Mouse (Mus musculus) forebrain, embryonic 16.5 days (tissue): ENCODE data around the gene Fbxo46. TPM values are rescaled to one million over a fixed set of nuclear protein-coding genes. Genes with fewer than 3 reads are reported as not detected.

Experiments used
- ATAC-seq: fragments of 200-750 bp; cut with Nextera tagmentation; 2 replicates; pipeline ENCODE4 v1.8.0; 2017; ENCODE audit warnings: mild to moderate bottlenecking, moderate library complexity
- H3K27ac ChIP-seq: fragments of 300-500 bp; sonication (generic); 2 replicates; pipeline ENCODE4 v1.5.1; 2014; ENCODE audit warnings: low read length, control low read depth
- H3K27me3 ChIP-seq: fragments of 300-500 bp; sonication (generic); replicated peaks from 2 replicates; pipeline ENCODE4 v1.6.1; 2014; ENCODE audit warnings: low read length; ENCODE audit not compliant: control insufficient read depth, insufficient read depth
- H3K36me3 ChIP-seq: fragments of 300-500 bp; sonication (generic); 2 replicates; pipeline ENCODE4 v1.6.1; 2014; ENCODE audit not compliant: control insufficient read depth, insufficient read depth
- H3K4me1 ChIP-seq: fragments of 300-500 bp; sonication (generic); replicated peaks from 2 replicates; pipeline ENCODE4 v1.6.1; 2014; ENCODE audit warnings: low read length; ENCODE audit not compliant: control insufficient read depth, insufficient read depth
- H3K4me2 ChIP-seq: fragments of 300-500 bp; sonication (generic); 2 replicates; pipeline ENCODE4 v1.6.1; 2014; ENCODE audit warnings: mild to moderate bottlenecking, low read length, control low read depth
- H3K4me3 ChIP-seq: fragments of 300-500 bp; sonication (generic); replicated peaks from 2 replicates; pipeline ENCODE4 v1.5.1; 2014; ENCODE audit warnings: mild to moderate bottlenecking, low read length, control low read depth
- H3K9ac ChIP-seq: fragments of 300-500 bp; sonication (generic); replicated peaks from 2 replicates; pipeline ENCODE4 v1.6.1; 2014; ENCODE audit warnings: low read depth, low read length, control low read depth
- H3K9me3 ChIP-seq: fragments of 300-500 bp; sonication (generic); 2 replicates; pipeline ENCODE4 v1.6.1; 2016; ENCODE audit warnings: low read length; ENCODE audit not compliant: control insufficient read depth
- WGBS: fragments of 180-500 bp; shearing (Covaris S2); extraction: QIAGEN DNeasy Blood & Tissue Kit; methylation state at CpG from one replicate; pipeline ENCODE4 v1.1.7; 2014; 5-methylcytosine and 5-hydroxymethylcytosine counted together
- polyA plus RNA-seq: library from polyadenylated mRNA; unstranded; fragments of >200 nt; fragmentation: Nextera tagmentation; extraction: Ambion mirVana; gene quantifications from 2 replicates; pipeline ENCODE4 v1.2.1, GENCODE M21; 2015

Gene Fbxo46
- polyA plus RNA-seq, 1 experiment from 2014 or later: 25.4 TPM

DNA sequence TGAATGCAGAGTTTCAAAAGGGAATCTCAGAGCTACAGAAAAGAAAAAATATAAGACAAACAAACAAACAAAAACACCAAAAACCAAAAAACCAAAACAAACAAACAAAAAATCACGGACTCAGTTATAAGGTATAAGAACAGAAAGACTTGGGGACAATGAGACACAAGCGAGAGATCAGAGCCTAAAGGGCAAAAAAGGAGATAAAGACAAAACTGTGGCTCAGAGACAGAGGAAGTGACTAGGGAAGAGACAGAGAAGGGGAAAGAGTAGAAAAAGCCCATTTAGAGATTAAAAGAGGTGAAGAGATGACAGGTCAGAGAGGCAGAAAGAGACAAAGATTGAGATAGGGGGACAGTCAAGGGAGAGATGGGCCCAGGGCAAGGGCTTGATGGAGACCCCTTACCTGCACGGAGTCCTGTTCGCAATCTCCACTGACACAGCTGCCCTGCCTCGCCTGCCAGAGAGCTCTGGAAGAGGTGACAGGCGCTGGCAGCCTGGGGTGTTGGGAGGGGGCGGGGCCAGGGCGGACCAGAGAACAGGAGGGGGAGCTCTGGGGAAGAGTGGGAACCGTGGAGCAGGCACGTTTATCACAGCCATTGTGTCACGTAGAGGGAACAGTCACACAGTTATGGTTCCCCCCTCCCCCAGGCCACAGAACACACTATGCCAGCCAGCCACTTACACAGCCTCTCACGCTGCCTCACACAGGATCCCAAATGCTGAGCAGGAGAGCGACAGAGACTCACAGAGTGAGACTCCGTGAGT lies 46.2 kb downstream of the Fbxo46 start, which contains the start of gene Gipr:
Gene Gipr (minus strand): TSS at position 472 of the 768 bp plus-strand sequence.
- Histone ChIP-seq H3K4me2 (peak within 1 kb of the TSS; percentile 53), H3K27ac (peak within 1 kb of the TSS; percentile 84), H3K36me3 (no peaks in the 10 kb centered on the region), H3K4me1 (peaks cover 37% of the 10 kb centered on the region), H3K9ac (peak within 1 kb of the TSS; percentile 53), H3K9me3 (peaks cover 3% of the 10 kb centered on the region; the same call in 1 of the 2 replicates), H3K4me3 (peak within 1 kb of the TSS; percentile 33), H3K27me3 (no peaks in the 10 kb centered on the region)
- WGBS: 10% methylated on average over 14 of the region's 14 CpGs
- ATAC-seq: peak; percentile 48

DNA sequence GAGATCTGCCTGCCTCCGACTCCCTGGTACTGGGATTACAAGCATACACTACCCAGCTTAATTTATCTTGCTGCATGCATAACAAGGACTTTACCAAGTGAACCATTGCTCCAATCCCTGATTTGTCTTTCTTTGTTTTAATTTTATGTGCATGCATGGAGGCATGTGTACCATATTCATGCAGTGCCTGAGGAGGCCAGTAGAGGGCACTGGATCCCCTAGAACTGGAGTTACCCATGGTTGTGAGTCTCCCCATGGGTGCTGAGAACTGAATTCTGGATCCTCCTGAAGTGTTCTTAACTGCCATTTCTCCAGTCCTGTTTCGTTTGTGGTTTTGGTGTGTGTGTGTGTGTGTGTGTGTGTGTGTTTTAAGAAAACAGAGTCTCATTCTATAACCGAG lies 47.3 kb downstream of the Fbxo46 start:
- Histone ChIP-seq H3K9me3 (peaks cover 3% of the 10 kb centered on the region; the same call in 1 of the 2 replicates), H3K4me3 (no peak overlapping the region), H3K4me2 (no peak overlapping the region), H3K36me3 (no peaks in the 10 kb centered on the region), H3K9ac (no peak overlapping the region), H3K27ac (no peak overlapping the region), H3K4me1 (peaks cover 41% of the 10 kb centered on the region), H3K27me3 (no peaks in the 10 kb centered on the region)
- 85% methylated on average over 3 of the region's 3 CpGs for WGBS
- no peak for ATAC-seq

DNA sequence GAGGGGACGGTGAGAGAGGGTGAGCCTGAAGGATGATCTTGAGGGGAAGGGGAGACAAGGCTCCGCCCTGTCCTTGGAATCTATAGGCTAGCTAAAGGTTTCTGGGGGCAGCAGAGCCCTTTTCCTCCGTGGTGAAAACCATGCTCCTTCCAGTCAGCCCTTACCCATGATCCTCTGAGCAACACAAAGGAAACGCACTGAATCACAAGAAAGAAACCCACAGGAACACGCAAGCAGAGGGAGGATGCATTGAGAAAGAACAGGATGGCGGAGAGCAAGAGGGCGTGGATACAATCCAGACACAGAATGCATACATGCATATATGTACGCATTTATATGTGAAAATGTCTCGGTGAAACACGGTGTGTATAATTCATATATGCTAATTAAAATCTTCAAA lies 49.8 kb downstream of the Fbxo46 start:
- Histone ChIP-seq H3K4me2 (no peak overlapping the region), H3K9me3 (peaks cover 3% of the 10 kb centered on the region; the same call in 1 of the 2 replicates), H3K4me3 (no peak overlapping the region), H3K4me1 (peaks cover 46% of the 10 kb centered on the region), H3K36me3 (no peaks in the 10 kb centered on the region), H3K27ac (peak overlapping the region; percentile 96), H3K9ac (peak overlapping the region; percentile 33; the same call in 1 of the 2 replicates), H3K27me3 (no peaks in the 10 kb centered on the region)
- 0 out of 2 replicates have a peak, but pooled peaks have one; percentile 2 for ATAC-seq
- WGBS: 45% methylated on average over 10 of the region's 10 CpGs

DNA sequence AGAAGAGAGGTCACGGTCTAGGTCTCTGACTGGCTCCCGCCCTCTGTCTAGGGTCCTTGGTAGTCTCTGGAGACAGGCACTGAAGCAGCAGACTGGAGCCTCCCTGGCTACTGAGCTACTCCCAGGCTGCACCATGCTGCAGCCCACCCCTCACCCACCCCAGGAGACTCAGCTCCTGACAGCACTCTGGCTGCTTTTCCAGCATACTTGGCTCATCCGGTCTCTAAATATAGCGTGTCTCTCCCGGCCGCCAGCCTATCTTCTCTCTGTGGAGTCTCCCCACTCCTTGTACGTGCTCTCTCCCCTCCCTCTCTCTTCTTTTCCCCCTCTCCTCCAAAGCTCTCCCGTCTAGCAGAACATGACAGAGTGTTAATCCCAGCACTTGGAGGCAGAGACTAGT lies 50.5 kb downstream of the Fbxo46 start:
- H3K27me3 ChIP-seq: no peaks in the 10 kb centered on the region
- peaks cover 40% of the 10 kb centered on the region for H3K4me1 ChIP-seq
- H3K9me3 ChIP-seq: peaks cover 3% of the 10 kb centered on the region; the same call in 1 of the 2 replicates
- no peaks in the 10 kb centered on the region for H3K36me3 ChIP-seq
- H3K4me2 ChIP-seq: peak overlapping the region; percentile 21; the same call in 1 of the 2 replicates
- H3K27ac ChIP-seq: peak overlapping the region; percentile 96
- H3K9ac ChIP-seq: peak overlapping the region; percentile 33; the same call in 1 of the 2 replicates
- H3K4me3 ChIP-seq: no peak overlapping the region
- WGBS: 39% methylated on average over 8 of the region's 8 CpGs
- peak; percentile 88 for ATAC-seq

DNA sequence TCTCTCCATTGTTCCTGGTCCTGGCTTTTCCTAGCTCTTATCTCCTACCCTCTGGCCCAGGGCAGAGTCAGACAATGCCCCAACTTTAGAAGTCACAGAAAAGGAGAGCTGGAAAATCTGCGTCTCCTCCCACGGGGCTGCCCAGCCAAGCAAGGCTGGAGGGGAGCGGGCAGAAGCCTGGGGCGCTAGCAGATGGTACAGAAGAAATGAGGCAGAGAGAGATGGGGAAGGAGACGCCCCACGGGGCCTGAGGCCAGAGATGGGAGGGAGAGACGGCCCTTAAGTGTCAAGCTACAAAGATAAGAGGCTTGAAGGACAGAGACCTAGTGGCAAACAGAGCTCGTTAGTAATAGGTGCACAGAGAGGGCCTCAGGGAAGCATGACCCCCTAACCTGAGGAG lies 52.2 kb downstream of the Fbxo46 start:
- Histone ChIP-seq H3K9me3 (peaks cover 3% of the 10 kb centered on the region; the same call in 1 of the 2 replicates), H3K27me3 (no peaks in the 10 kb centered on the region), H3K4me1 (peaks cover 40% of the 10 kb centered on the region), H3K4me2 (0 out of 2 replicates have a peak overlapping the region, but pooled peaks have one; percentile 11), H3K36me3 (no peaks in the 10 kb centered on the region), H3K27ac (peak overlapping the region; percentile 92), H3K9ac (no peak overlapping the region; the same call in 1 of the 2 replicates), H3K4me3 (no peak overlapping the region)
- WGBS: 51% methylated on average over 8 of the region's 8 CpGs
- no peak for ATAC-seq

DNA sequence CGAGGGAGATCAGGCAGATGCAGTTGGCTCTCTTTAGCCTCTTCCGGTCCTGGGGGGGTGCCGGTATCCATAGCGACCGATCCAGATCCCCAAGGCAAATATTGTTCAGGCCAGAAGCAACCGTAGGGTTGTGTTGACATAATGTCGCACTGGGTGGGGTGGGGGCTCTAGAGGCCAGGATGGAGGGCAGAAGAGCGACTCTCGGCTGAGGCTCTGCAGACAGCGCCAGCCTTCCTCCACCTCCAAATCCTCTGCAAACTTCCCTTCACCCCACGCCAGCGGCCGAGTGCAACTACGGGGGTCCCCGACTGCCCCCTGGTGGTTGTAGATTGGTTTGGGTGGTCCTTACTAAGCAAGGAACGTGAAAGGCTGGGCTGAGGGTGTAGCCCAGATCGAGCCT lies 53.2 kb downstream of the Fbxo46 start:
- Histone ChIP-seq H3K27ac (peak overlapping the region; percentile 92), H3K9ac (peak overlapping the region; percentile 27; the same call in 1 of the 2 replicates), H3K4me1 (peaks cover 49% of the 10 kb centered on the region), H3K9me3 (no peaks in the 10 kb centered on the region), H3K27me3 (no peaks in the 10 kb centered on the region; the same call in 1 of the 2 replicates), H3K36me3 (no peaks in the 10 kb centered on the region), H3K4me3 (peak overlapping the region; percentile 22), H3K4me2 (peak overlapping the region; percentile 48)
- 2% methylated on average over 17 of the region's 17 CpGs for WGBS
- ATAC-seq: 0 out of 2 replicates have a peak, but pooled peaks have one; percentile 7

DNA sequence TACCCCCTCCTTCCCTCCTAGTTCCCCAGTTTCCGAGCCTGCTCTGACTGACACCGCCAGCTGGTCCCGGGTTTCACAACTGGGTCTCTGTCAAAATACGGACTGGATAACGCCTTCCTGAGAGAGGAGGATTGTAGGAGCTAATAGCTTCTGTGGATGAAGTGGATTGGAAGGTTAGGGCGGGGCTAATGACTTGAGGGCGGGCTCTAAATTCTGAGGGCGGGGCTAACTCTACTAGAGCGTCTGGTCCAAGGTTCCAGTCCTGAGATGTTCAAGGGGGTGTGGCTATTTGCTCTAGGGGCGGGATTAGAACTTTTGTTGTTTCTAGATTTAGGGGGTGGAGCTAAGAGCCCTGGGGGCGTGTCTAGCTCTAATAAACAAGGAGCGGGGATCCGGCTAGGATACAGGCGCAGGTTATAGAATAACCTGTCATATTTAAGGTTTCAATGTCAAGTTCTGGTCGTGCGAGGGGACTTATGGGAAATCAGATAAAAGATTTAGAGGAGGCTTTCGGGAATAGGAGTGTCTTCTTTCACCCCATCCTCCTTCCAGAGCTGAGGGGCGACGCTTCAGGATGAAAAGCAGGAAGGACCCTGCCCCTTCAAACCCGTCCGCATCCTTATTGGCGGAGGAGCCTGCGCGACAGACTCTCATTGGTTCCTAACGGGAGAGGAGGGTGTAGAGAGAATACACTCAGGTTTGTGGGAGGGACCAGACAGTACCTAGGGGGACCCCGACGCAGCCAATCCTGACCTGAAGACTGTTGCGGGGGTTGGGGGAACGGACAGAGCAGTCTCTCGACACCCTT lies 56.3 kb downstream of the Fbxo46 start, which contains the start of gene Eml2:
Gene Eml2 (plus strand): TSS at position 714 of the 808 bp plus-strand sequence.
- ATAC-seq: peak; percentile 95
- Histone ChIP-seq H3K27me3 (peaks cover 14% of the 10 kb centered on the region), H3K9me3 (no peaks in the 10 kb centered on the region), H3K36me3 (no peaks in the 10 kb centered on the region), H3K4me3 (peak within 1 kb of the TSS; percentile 70), H3K27ac (peak within 1 kb of the TSS; percentile 84), H3K4me1 (peaks cover 48% of the 10 kb centered on the region), H3K9ac (peak within 1 kb of the TSS; percentile 79), H3K4me2 (peak within 1 kb of the TSS; percentile 67)
- WGBS: under 1% methylated on average over 30 of the region's 30 CpGs

DNA sequence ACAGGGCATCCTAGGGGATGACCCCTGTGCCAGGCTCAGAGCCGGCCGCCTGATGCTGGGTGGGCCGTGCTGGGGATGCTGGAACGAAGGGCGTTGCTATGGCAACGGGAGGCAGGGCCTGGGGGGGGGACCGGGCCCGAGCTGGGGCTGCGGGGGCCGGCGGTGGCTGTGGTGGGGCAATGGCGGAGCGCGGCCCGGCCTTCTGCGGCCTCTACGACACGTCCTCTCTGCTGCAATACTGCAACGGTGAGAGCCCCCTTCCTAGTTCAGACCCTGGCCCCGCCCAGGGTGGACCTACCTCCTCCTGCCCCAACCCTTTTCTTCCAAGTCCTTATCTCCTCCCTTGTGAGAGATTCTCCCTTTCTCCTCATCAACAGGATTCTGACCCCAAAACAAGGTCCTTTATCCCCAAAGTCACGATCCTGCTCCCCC lies 56.9 kb downstream of the Fbxo46 start:
- no peaks in the 10 kb centered on the region for H3K9me3 ChIP-seq
- peaks cover 54% of the 10 kb centered on the region for H3K4me1 ChIP-seq
- 3% methylated on average over 18 of the region's 21 CpGs for WGBS
- peak overlapping the region; percentile 79 for H3K9ac ChIP-seq
- peak overlapping the region; percentile 70 for H3K4me3 ChIP-seq
- H3K27me3 ChIP-seq: peaks cover 14% of the 10 kb centered on the region
- peak overlapping the region; percentile 71 for H3K27ac ChIP-seq
- H3K36me3 ChIP-seq: no peaks in the 10 kb centered on the region
- peak overlapping the region; percentile 67 for H3K4me2 ChIP-seq
- ATAC-seq: peak; percentile 21

DNA sequence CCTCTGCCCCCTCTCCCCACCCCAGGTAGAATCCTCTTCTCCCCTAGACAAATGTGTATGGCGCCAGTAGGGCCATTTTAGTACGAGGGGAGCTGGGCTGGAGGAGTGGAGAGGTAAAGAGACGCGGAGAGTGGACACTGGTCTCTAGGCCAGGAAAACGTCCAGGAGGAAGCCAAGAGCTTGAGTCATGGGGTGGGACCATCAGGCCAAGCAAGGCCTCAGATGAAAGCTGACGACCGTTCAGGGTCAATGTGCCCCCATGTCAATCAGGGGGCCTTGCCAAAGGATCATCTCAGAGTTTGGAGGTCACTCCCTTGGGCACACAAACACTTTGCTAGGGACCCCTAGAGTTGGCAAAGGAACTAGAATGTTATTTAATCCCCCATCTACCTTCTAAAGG lies 57.6 kb downstream of the Fbxo46 start:
- 58% methylated on average over 7 of the region's 7 CpGs for WGBS
- no peaks in the 10 kb centered on the region for H3K9me3 ChIP-seq
- ATAC-seq: no peak
- no peaks in the 10 kb centered on the region for H3K36me3 ChIP-seq
- peak overlapping the region; percentile 67 for H3K4me2 ChIP-seq
- H3K27ac ChIP-seq: no peak overlapping the region
- peak overlapping the region; percentile 79 for H3K9ac ChIP-seq
- peak overlapping the region; percentile 70 for H3K4me3 ChIP-seq
- peaks cover 48% of the 10 kb centered on the region for H3K4me1 ChIP-seq
- peaks cover 14% of the 10 kb centered on the region for H3K27me3 ChIP-seq
